Mouse (Mus musculus): ENCODE data around the gene Fkbpl. TPM values are rescaled to one million over a fixed set of nuclear protein-coding genes. Genes with fewer than 3 reads are reported as not detected.

The Fkbpl gene
- total and polyA plus RNA-seq, 3 experiments, result 5.5 to 8.2 (median 6.2) TPM

GRCm38 (mm10) chr17:34662978-34663377 lies 18.4 kb downstream of the Fkbpl start:
- Histone ChIP-seq H3K4me2 (ENCODE audit: insufficient read depth, low read depth, poor library complexity, severe bottlenecking) (no peak overlapping the region), H3K79me2 (replicated peaks; ENCODE audit: control insufficient read depth, extremely low read depth, insufficient read depth, poor library complexity, severe bottlenecking) (no peaks in the 10 kb centered on the region), H3K27ac (ENCODE audit: insufficient read depth, low read depth) (no peak overlapping the region), H3K9ac (ENCODE audit: insufficient read depth, low read depth) (no peak overlapping the region), H3K9me3 (replicated peaks; ENCODE audit: low read length) (peaks cover 6% of the 10 kb centered on the region), H3K4me1 (ENCODE audit: control insufficient read depth in 1 of 2, insufficient read depth in 2 of 2) (no peaks in the 10 kb centered on the region; a peak in 1 of 4 replicates), H3K27me3 (replicated peaks) (peaks cover 80% of the 10 kb centered on the region), H3K4me3 (replicated peaks in 1 of 3; ENCODE audit: low read depth in 2 of 3, low read length in 2 of 3, poor library complexity in 1 of 3) (no peak overlapping the region), H3K36me3 (replicated peaks in 1 of 2; ENCODE audit: control insufficient read depth in 1 of 2, insufficient read depth in 1 of 2, low read length in 1 of 2) (peaks cover 0 to 2% of the 10 kb centered on the region in 2 experiments)
- no peak for DNase-seq (ENCODE audit: extremely low read depth)
- no peak for TF ChIP-seq ZC3H11A (IDR thresholded peaks at IDR 0.05; ENCODE audit: low read depth, low read length)
- no peak for TF ChIP-seq JUND (conservative IDR thresholded peaks at IDR 0.05; ENCODE audit: low read depth, low read length)
- TF ChIP-seq KAT2A (IDR thresholded peaks at IDR 0.05; ENCODE audit: insufficient replicate concordance, low read length), result no peak
- TF ChIP-seq MAFK (IDR thresholded peaks at IDR 0.05; ENCODE audit: insufficient replicate concordance, low read length), result no peak
- no peak for TF ChIP-seq NRF1 (IDR thresholded peaks at IDR 0.05; ENCODE audit: low read depth, low read length)
- no peak for TF ChIP-seq MAX (IDR thresholded peaks at IDR 0.05; ENCODE audit: low read length)
- no peak for TF ChIP-seq ETS1 (conservative IDR thresholded peaks at IDR 0.05; ENCODE audit: low read depth, low read length)
- no peak for TF ChIP-seq USF2 (conservative IDR thresholded peaks at IDR 0.05; ENCODE audit: low read depth, low read length)
- no peak for TF ChIP-seq UBTF (IDR thresholded peaks at IDR 0.05; ENCODE audit: low read depth, low read length)
- TF ChIP-seq CTCF (conservative IDR thresholded peaks at IDR 0.05 in 1 of 2, IDR thresholded peaks at IDR 0.05 in 1 of 2; ENCODE audit: low read depth in 2 of 2, low read length in 2 of 2), result no peak
- no peak for TF ChIP-seq POLR2AphosphoS2 (IDR thresholded peaks at IDR 0.05; ENCODE audit: low read depth, low read length)
- no peak for TF ChIP-seq E2F4 (IDR thresholded peaks at IDR 0.05; ENCODE audit: insufficient replicate concordance, low read depth, low read length)
- TF ChIP-seq SMC3 (IDR thresholded peaks at IDR 0.05; ENCODE audit: low read depth, low read length), result no peak
- no peak for TF ChIP-seq ZKSCAN1 (IDR thresholded peaks at IDR 0.05; ENCODE audit: borderline replicate concordance, low read depth, low read length)
- TF ChIP-seq ELF1 (IDR thresholded peaks at IDR 0.05; ENCODE audit: low read depth, low read length), result no peak
- TF ChIP-seq SIN3A (IDR thresholded peaks at IDR 0.05; ENCODE audit: low read length), result no peak
- TF ChIP-seq BHLHE40 (IDR thresholded peaks at IDR 0.05; ENCODE audit: low read depth, low read length), result no peak
- no peak for TF ChIP-seq RAD21 (IDR thresholded peaks at IDR 0.05; ENCODE audit: low read depth, low read length)
- TF ChIP-seq CHD2 (IDR thresholded peaks at IDR 0.05; ENCODE audit: low read length), result no peak
- TF ChIP-seq USF1 (IDR thresholded peaks at IDR 0.05; ENCODE audit: low read depth, low read length), result no peak
- in situ Hi-C loops (cut with MboI; ENCODE audit: low pct_ligation_motif_present, low pct_unique_long_range_greater_than_20kb, low sequenced_read_pairs) (no loop called here), dilution Hi-C loops (cut with MboI; ENCODE audit: extremely low pct_ligation_motif_present, extremely low pct_unique_long_range_greater_than_20kb, low sequenced_read_pairs) (no loop called here)

- no peak overlapping the region for H3K4me3 ChIP-seq (replicated peaks in 1 of 3; ENCODE audit: low read depth in 2 of 3, low read length in 2 of 3, poor library complexity in 1 of 3)
- peaks cover 0 to 2% of the 10 kb centered on the region in 2 experiments for H3K36me3 ChIP-seq (replicated peaks in 1 of 2; ENCODE audit: control insufficient read depth in 1 of 2, insufficient read depth in 1 of 2, low read length in 1 of 2)
- dilution Hi-C loops (cut with MboI; ENCODE audit: extremely low pct_ligation_motif_present, extremely low pct_unique_long_range_greater_than_20kb, low sequenced_read_pairs), result no loop called here
- in situ Hi-C loops (cut with MboI; ENCODE audit: low pct_ligation_motif_present, low pct_unique_long_range_greater_than_20kb, low sequenced_read_pairs), result no loop called here
- peaks cover 82% of the 10 kb centered on the region for H3K27me3 ChIP-seq (replicated peaks)
- H3K79me2 ChIP-seq (replicated peaks; ENCODE audit: control insufficient read depth, extremely low read depth, insufficient read depth, poor library complexity, severe bottlenecking), result no peaks in the 10 kb centered on the region
- TF ChIP-seq CHD2 (IDR thresholded peaks at IDR 0.05; ENCODE audit: low read length) (no peak), IRF4 (IDR thresholded peaks at IDR 0.05; ENCODE audit: low read depth, low read length) (no peak), CTCF (conservative IDR thresholded peaks at IDR 0.05 in 1 of 2, IDR thresholded peaks at IDR 0.05 in 1 of 2; ENCODE audit: low read depth in 2 of 2, low read length in 2 of 2) (no peak)
- no peak overlapping the region for H3K4me2 ChIP-seq (ENCODE audit: insufficient read depth, low read depth, poor library complexity, severe bottlenecking)
- no peak overlapping the region for H3K9ac ChIP-seq (ENCODE audit: insufficient read depth, low read depth)
- H3K9me3 ChIP-seq (replicated peaks; ENCODE audit: low read length), result peaks cover 7% of the 10 kb centered on the region
- no peaks in the 10 kb centered on the region; a peak in 1 of 4 replicates for H3K4me1 ChIP-seq (ENCODE audit: control insufficient read depth in 1 of 2, insufficient read depth in 2 of 2)
- H3K27ac ChIP-seq (ENCODE audit: insufficient read depth, low read depth), result no peak overlapping the region
- DNase-seq (ENCODE audit: extremely low read depth), result no peak
These were observed 19.0 kb downstream of the Fkbpl start for GRCm38 (mm10) chr17:34663558-34663957.

Data from CH12.LX (cell line).